Mouse (Mus musculus): ENCODE data around the gene Rasgrp1.

- no peak for TF ChIP-seq CTCF (conservative IDR thresholded peaks at IDR 0.05; ENCODE audit: low read length)
- TF ChIP-seq POU5F1 (IDR thresholded peaks at IDR 0.05; ENCODE audit: borderline replicate concordance, low read length), result no peak
- TF ChIP-seq NANOG (IDR thresholded peaks at IDR 0.05; ENCODE audit: borderline replicate concordance, low read length), result no peak
These were observed 46.7 kb upstream of the Rasgrp1 start for GRCm38 (mm10) chr2:117389460-117389859.
